Mouse (Mus musculus): ENCODE results near the gene AI464131.

AI464131 gene

GRCm38 (mm10) chr4:41504325-41504724, 1.4 kb upstream of the AI464131 start:
- no peak for DNase-seq

- DNase-seq: peak; percentile 97
These were observed 520 bp downstream of the AI464131 start for GRCm38 (mm10) chr4:41502171-41502940.

GRCm38 (mm10) chr4:41500787-41501186, 2.1 kb downstream of the AI464131 start:
- no peak for DNase-seq

- peak; percentile 93 for DNase-seq
These were observed 3.3 kb downstream of the AI464131 start for GRCm38 (mm10) chr4:41499619-41500018.

GRCm38 (mm10) chr4:41498921-41499391, 3.9 kb downstream of the AI464131 start:
- DNase-seq: no peak

- DNase-seq: no peak
These were observed 4.7 kb downstream of the AI464131 start for GRCm38 (mm10) chr4:41497995-41498845.

- DNase-seq: no peak
These were observed 5.3 kb downstream of the AI464131 start for GRCm38 (mm10) chr4:41497579-41497978.

- no peak for DNase-seq
These were observed 5.8 kb downstream of the AI464131 start for GRCm38 (mm10) chr4:41497046-41497445.

GRCm38 (mm10) chr4:41495850-41496249, 7.0 kb downstream of the AI464131 start:
- DNase-seq: peak; percentile 92

GRCm38 (mm10) chr4:41495076-41495475, 7.8 kb downstream of the AI464131 start:
- DNase-seq: no peak

- no peak for DNase-seq
These were observed 8.5 kb downstream of the AI464131 start for GRCm38 (mm10) chr4:41494378-41494777.

- DNase-seq: no peak
These were observed 9.3 kb downstream of the AI464131 start for GRCm38 (mm10) chr4:41493464-41494116.

GRCm38 (mm10) chr4:41492951-41493350, 9.9 kb downstream of the AI464131 start:
- no peak for DNase-seq

- peak; percentile 99 for DNase-seq
These were observed 21.3 kb downstream of the AI464131 start for GRCm38 (mm10) chr4:41481601-41482017.

GRCm38 (mm10) chr4:41480254-41480653, 22.6 kb downstream of the AI464131 start:
- DNase-seq: peak; percentile 99

- peak; percentile 97 for DNase-seq
These were observed 23.4 kb downstream of the AI464131 start for GRCm38 (mm10) chr4:41479456-41479804.

- peak; percentile 95 for DNase-seq
These were observed 24.0 kb downstream of the AI464131 start for GRCm38 (mm10) chr4:41478751-41479455.

GRCm38 (mm10) chr4:41477648-41478160, 25.2 kb downstream of the AI464131 start:
- peak; percentile 90 for DNase-seq

- peak; percentile 70 for DNase-seq
These were observed 31.5 kb downstream of the AI464131 start for GRCm38 (mm10) chr4:41471384-41471689.

GRCm38 (mm10) chr4:41470684-41471383, 32.0 kb downstream of the AI464131 start:
- peak; percentile 92 for DNase-seq

- DNase-seq: no peak
These were observed 32.7 kb downstream of the AI464131 start for GRCm38 (mm10) chr4:41470051-41470683.
